Mouse (Mus musculus) intestine, postnatal 0 days (tissue): Measurements from ENCODE around the gene Psmd5. TPM values are rescaled to one million over a fixed set of nuclear protein-coding genes. Genes with fewer than 3 reads are reported as not detected.

Experiments used
- ATAC-seq: fragments of 200-750 bp; cut with Nextera tagmentation; 2 replicates; pipeline ENCODE4 v1.8.0; 2017; ENCODE audit warnings: mild to moderate bottlenecking, moderate TSS enrichment, moderate library complexity
- H3K27ac ChIP-seq: fragments of 300-500 bp; sonication (generic); 2 replicates; pipeline ENCODE4 v1.5.1; 2014; ENCODE audit warnings: mild to moderate bottlenecking, low read depth, low read length, moderate library complexity
- H3K27me3 ChIP-seq: fragments of 300-500 bp; sonication (generic); replicated peaks from 2 replicates; pipeline ENCODE4 v1.6.1; 2014; ENCODE audit warnings: low read length, mixed read lengths; ENCODE audit not compliant: control insufficient read depth, insufficient read depth
- H3K36me3 ChIP-seq: fragments of 300-500 bp; sonication (generic); 2 replicates; pipeline ENCODE4 v1.6.1; 2014; ENCODE audit warnings: mild to moderate bottlenecking, moderate library complexity; ENCODE audit not compliant: control insufficient read depth, insufficient read depth
- H3K4me1 ChIP-seq: fragments of 300-500 bp; sonication (generic); replicated peaks from 2 replicates; pipeline ENCODE4 v1.6.1; 2014; ENCODE audit warnings: antibody characterized with exemption, low read length, mixed read lengths; ENCODE audit not compliant: control insufficient read depth, insufficient read depth
- H3K4me2 ChIP-seq: fragments of 300-500 bp; sonication (generic); replicated peaks from 2 replicates; pipeline ENCODE4 v1.6.1; 2014; ENCODE audit warnings: low read depth, mild to moderate bottlenecking, moderate library complexity
- H3K4me3 ChIP-seq: fragments of 300-500 bp; sonication (generic); 2 replicates; pipeline ENCODE4 v1.5.1; 2014; ENCODE audit warnings: low read depth, low read length
- H3K9ac ChIP-seq: fragments of 300-500 bp; sonication (generic); 2 replicates; pipeline ENCODE4 v1.6.1; 2014; ENCODE audit warnings: mild to moderate bottlenecking, low read depth, low read length
- H3K9me3 ChIP-seq: fragments of 300-500 bp; sonication (generic); 2 replicates; pipeline ENCODE4 v1.6.1; 2016; ENCODE audit warnings: mixed run types; ENCODE audit not compliant: control insufficient read depth
- CTCF ChIP-seq: sonication (generic); IDR thresholded peaks from 2 replicates; pipeline ENCODE4 v1.5.1; 2016; ENCODE audit warnings: low read depth, mild to moderate bottlenecking, control low read depth, antibody characterized with exemption, moderate library complexity
- WGBS: fragments of 180-500 bp; shearing (Covaris S2); extraction: QIAGEN DNeasy Blood & Tissue Kit; methylation state at CpG from one replicate; pipeline ENCODE4 v1.1.7; 2014; 5-methylcytosine and 5-hydroxymethylcytosine counted together
- polyA plus RNA-seq: library from polyadenylated mRNA; unstranded; fragments of >200 nt; fragmentation: Nextera tagmentation; extraction: Ambion mirVana; gene quantifications from 2 replicates; pipeline ENCODE4 v1.2.1, GENCODE M21; 2015

Gene Psmd5
- polyA plus RNA-seq, 1 experiment from 2014 or later, result 47.5 TPM

- no peak overlapping the region for H3K4me3 ChIP-seq
- no peaks in the 10 kb centered on the region for H3K36me3 ChIP-seq
- no peaks in the 10 kb centered on the region for H3K9me3 ChIP-seq
- peak; percentile 93 for ATAC-seq
- peak overlapping the region; percentile 75 for H3K27ac ChIP-seq
- WGBS, result 22% methylated on average over 5 of the region's 5 CpGs
- no peaks in the 10 kb centered on the region for H3K27me3 ChIP-seq
- H3K4me1 ChIP-seq, result 0 out of 2 replicates have a peak, but pooled peaks cover 3% of the 10 kb centered on the region
- no peak overlapping the region for H3K4me2 ChIP-seq
- H3K9ac ChIP-seq, result no peak overlapping the region
- no peak for TF ChIP-seq CTCF
Measured at GRCm38 (mm10) chr2:34883190-34883589, 8.4 kb upstream of the Psmd5 start.

DNA sequence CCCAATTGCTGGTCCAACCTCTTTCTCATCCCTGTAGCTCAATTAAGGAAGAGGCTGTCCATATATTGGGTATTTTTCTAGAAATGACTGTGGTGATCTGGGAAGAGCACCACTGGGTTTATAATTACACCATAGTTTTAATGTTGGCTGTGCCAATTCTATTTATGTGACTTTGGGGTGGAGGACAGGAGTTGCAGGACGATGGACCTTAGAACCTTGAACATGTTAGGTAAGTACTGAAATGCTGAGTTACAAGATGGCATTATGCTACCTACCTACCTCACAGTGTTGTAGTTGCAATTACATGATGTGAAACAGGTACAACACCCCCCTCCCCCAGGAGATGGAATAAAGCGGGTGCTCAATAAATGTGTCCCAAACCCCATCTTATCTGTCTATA is 8.0 kb upstream of the Psmd5 start:
- no peak overlapping the region for H3K4me3 ChIP-seq
- 0 out of 2 replicates have a peak, but pooled peaks cover 3% of the 10 kb centered on the region for H3K4me1 ChIP-seq
- no peaks in the 10 kb centered on the region for H3K9me3 ChIP-seq
- no peak; the same call in 1 of the 2 replicates for ATAC-seq
- WGBS, result 51% methylated on average over 2 of the region's 2 CpGs
- no peak overlapping the region for H3K4me2 ChIP-seq
- H3K9ac ChIP-seq, result no peak overlapping the region
- H3K27me3 ChIP-seq, result no peaks in the 10 kb centered on the region
- no peak overlapping the region for H3K27ac ChIP-seq
- no peaks in the 10 kb centered on the region for H3K36me3 ChIP-seq
- no peak for TF ChIP-seq CTCF

DNA sequence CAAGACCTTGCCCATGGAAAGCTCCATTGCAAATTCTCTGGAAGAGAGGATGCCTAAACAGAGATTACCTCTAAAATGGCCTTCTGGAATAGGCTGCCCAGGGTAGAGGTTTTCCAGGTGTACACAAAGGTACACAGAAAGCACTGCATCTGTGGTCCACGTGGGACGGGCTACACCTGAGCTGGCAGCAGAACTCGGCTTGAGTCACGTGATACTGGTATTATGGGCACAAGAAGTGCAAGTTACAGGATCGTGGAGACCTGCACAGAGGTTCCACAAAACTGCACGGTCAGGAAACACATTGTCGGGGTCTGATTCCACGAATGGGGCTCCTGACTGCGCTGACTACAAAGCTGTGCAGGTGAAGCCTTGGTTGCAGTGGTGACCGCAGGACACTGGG is 5.3 kb upstream of the Psmd5 start:
- no peak for TF ChIP-seq CTCF
- WGBS, result 88% methylated on average over 10 of the region's 10 CpGs
- H3K4me3 ChIP-seq, result no peak overlapping the region
- H3K36me3 ChIP-seq, result no peaks in the 10 kb centered on the region
- no peak overlapping the region for H3K4me2 ChIP-seq
- ATAC-seq, result no peak
- no peaks in the 10 kb centered on the region for H3K9me3 ChIP-seq
- no peak overlapping the region for H3K9ac ChIP-seq
- H3K4me1 ChIP-seq, result 0 out of 2 replicates have a peak, but pooled peaks cover 3% of the 10 kb centered on the region
- H3K27ac ChIP-seq, result no peak overlapping the region
- no peaks in the 10 kb centered on the region for H3K27me3 ChIP-seq

GRCm38 (mm10) chr2:34874271-34874670 is 497 bp downstream of the Psmd5 start, which contains the start of gene Cutal:
TSS of gene Cutal (plus strand) at chr2:34874396.
- H3K9ac ChIP-seq, result peak within 1 kb of the TSS; percentile 53; the same call in 1 of the 2 replicates
- no peaks in the 10 kb centered on the region for H3K36me3 ChIP-seq
- H3K4me2 ChIP-seq, result peak within 1 kb of the TSS; percentile 71
- ATAC-seq, result no peak
- H3K27ac ChIP-seq, result peak within 1 kb of the TSS; percentile 71
- TF ChIP-seq CTCF, result no peak
- no peaks in the 10 kb centered on the region for H3K9me3 ChIP-seq
- 0 out of 2 replicates have a peak, but pooled peaks cover 11% of the 10 kb centered on the region for H3K4me1 ChIP-seq
- peak within 1 kb of the TSS; percentile 40 for H3K4me3 ChIP-seq
- WGBS, result 4% methylated on average over 14 of the region's 14 CpGs
- no peaks in the 10 kb centered on the region for H3K27me3 ChIP-seq

GRCm38 (mm10) chr2:34870520-34871474 is 4.0 kb downstream of the Psmd5 start:
- peaks cover 7% of the 10 kb centered on the region for H3K36me3 ChIP-seq
- H3K9me3 ChIP-seq, result no peaks in the 10 kb centered on the region
- H3K9ac ChIP-seq, result peak overlapping the region; percentile 78
- ATAC-seq, result peak; percentile 97
- no peaks in the 10 kb centered on the region for H3K27me3 ChIP-seq
- peak overlapping the region; percentile 86 for H3K4me3 ChIP-seq
- under 1% methylated on average over 67 of the region's 67 CpGs for WGBS
- peak overlapping the region; percentile 83 for H3K27ac ChIP-seq
- TF ChIP-seq CTCF, result no peak
- peak overlapping the region; percentile 71 for H3K4me2 ChIP-seq
- H3K4me1 ChIP-seq, result 0 out of 2 replicates have a peak, but pooled peaks cover 8% of the 10 kb centered on the region

- peaks cover 19% of the 10 kb centered on the region for H3K36me3 ChIP-seq
- WGBS, result 30% methylated on average over 5 of the region's 5 CpGs
Measured at GRCm38 (mm10) chr2:34869680-34870079, 5.1 kb downstream of the Psmd5 start.

More at GRCm38 (mm10) chr2:34869680-34870079, 5.1 kb downstream of the Psmd5 start:
- no peaks in the 10 kb centered on the region for H3K27me3 ChIP-seq
- 0 out of 2 replicates have a peak, but pooled peaks cover 8% of the 10 kb centered on the region for H3K4me1 ChIP-seq
- H3K4me2 ChIP-seq, result peak overlapping the region; percentile 71
- ATAC-seq, result no peak
- TF ChIP-seq CTCF, result no peak
- no peaks in the 10 kb centered on the region for H3K9me3 ChIP-seq
- peak overlapping the region; percentile 86 for H3K4me3 ChIP-seq
- H3K27ac ChIP-seq, result no peak overlapping the region
- peak overlapping the region; percentile 28; the same call in 1 of the 2 replicates for H3K9ac ChIP-seq
